Mouse (Mus musculus) hindbrain, embryonic 14.5 days (tissue): ENCODE results near the gene Grid1. TPM values are rescaled to one million over a fixed set of nuclear protein-coding genes. Genes with fewer than 3 reads are reported as not detected.

Experiments
- ATAC-seq: fragments of 200-750 bp; cut with Nextera tagmentation; 2 replicates; pipeline ENCODE4 v1.8.0; 2017; ENCODE audit warnings: moderate number of reproducible peaks, mild to moderate bottlenecking, moderate TSS enrichment, moderate library complexity; ENCODE audit not compliant: low FRiP score
- DNase-seq: peaks from one replicate; pipeline ENCODE4 v3.0.0-alpha.2; 2015; ENCODE audit warnings: low spot score
- H3K27ac ChIP-seq: fragments of 300-500 bp; sonication (generic); 2 replicates; pipeline ENCODE4 v1.5.1; 2014; ENCODE audit warnings: mild to moderate bottlenecking, moderate library complexity
- H3K27me3 ChIP-seq: fragments of 300-500 bp; sonication (generic); 2 replicates; pipeline ENCODE4 v1.6.1; 2014; ENCODE audit warnings: mild to moderate bottlenecking, low read length, mixed read lengths; ENCODE audit not compliant: control insufficient read depth, insufficient read depth
- H3K36me3 ChIP-seq: fragments of 300-500 bp; sonication (generic); replicated peaks from 2 replicates; pipeline ENCODE4 v1.6.1; 2014; ENCODE audit not compliant: control insufficient read depth, insufficient read depth
- H3K4me1 ChIP-seq: fragments of 300-500 bp; sonication (generic); replicated peaks from 2 replicates; pipeline ENCODE4 v1.6.1; 2014; ENCODE audit warnings: antibody characterized with exemption, low read length, mixed read lengths; ENCODE audit not compliant: control insufficient read depth, insufficient read depth
- H3K4me2 ChIP-seq: fragments of 300-500 bp; sonication (generic); replicated peaks from 2 replicates; pipeline ENCODE4 v1.6.1; 2014; ENCODE audit warnings: mild to moderate bottlenecking, moderate library complexity
- H3K4me3 ChIP-seq: fragments of 300-500 bp; sonication (generic); replicated peaks from 2 replicates; pipeline ENCODE4 v1.5.1; 2014; ENCODE audit warnings: mild to moderate bottlenecking, low read length
- H3K9ac ChIP-seq: fragments of 300-500 bp; sonication (generic); 2 replicates; pipeline ENCODE4 v1.6.1; 2014
- H3K9me3 ChIP-seq: fragments of 300-500 bp; sonication (generic); 2 replicates; pipeline ENCODE4 v1.6.1; 2016; ENCODE audit warnings: low read length; ENCODE audit not compliant: control insufficient read depth
- WGBS: fragments of 180-500 bp; shearing (Covaris S2); extraction: QIAGEN DNeasy Blood & Tissue Kit; methylation state at CpG from one replicate; pipeline ENCODE4 v1.1.7; 2014; 5-methylcytosine and 5-hydroxymethylcytosine counted together
- polyA plus RNA-seq: library from polyadenylated mRNA; unstranded; fragments of >200 nt; fragmentation: Nextera tagmentation; extraction: Ambion mirVana; gene quantifications from 2 replicates; pipeline ENCODE4 v1.2.1, GENCODE M21; 2014

Grid1 gene
- polyA plus RNA-seq, 1 experiment from 2014 or later: 7.7 TPM

DNA sequence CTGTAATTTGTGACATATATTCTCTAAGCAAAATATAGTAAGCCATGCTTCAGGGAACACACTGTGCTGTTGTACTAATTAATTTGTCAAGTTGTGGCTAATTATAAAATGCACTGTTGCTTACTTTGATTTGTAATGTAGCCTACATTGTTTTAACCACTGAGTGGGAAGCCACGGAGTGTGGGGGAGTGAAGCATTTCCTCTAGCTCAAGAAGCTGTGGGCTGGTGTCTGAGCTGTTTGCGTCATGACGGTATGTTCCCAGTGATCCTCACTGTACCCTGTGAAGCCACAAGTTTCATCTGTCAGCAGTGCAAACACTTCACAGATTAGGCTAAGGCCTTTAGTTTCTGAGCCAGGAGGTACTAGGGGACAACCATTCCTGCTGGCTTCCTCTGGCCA is 302.2 kb downstream of the Grid1 start:
- ATAC-seq: no peak
- no peak overlapping the region for H3K4me3 ChIP-seq
- no peak for DNase-seq
- H3K9ac ChIP-seq: no peak overlapping the region
- no peak overlapping the region for H3K4me2 ChIP-seq
- no peaks in the 10 kb centered on the region for H3K36me3 ChIP-seq
- no peak overlapping the region for H3K27ac ChIP-seq
- no peaks in the 10 kb centered on the region for H3K9me3 ChIP-seq
- no peaks in the 10 kb centered on the region for H3K4me1 ChIP-seq
- 81% methylated on average over 3 of the region's 3 CpGs for WGBS
- H3K27me3 ChIP-seq: no peaks in the 10 kb centered on the region

DNA sequence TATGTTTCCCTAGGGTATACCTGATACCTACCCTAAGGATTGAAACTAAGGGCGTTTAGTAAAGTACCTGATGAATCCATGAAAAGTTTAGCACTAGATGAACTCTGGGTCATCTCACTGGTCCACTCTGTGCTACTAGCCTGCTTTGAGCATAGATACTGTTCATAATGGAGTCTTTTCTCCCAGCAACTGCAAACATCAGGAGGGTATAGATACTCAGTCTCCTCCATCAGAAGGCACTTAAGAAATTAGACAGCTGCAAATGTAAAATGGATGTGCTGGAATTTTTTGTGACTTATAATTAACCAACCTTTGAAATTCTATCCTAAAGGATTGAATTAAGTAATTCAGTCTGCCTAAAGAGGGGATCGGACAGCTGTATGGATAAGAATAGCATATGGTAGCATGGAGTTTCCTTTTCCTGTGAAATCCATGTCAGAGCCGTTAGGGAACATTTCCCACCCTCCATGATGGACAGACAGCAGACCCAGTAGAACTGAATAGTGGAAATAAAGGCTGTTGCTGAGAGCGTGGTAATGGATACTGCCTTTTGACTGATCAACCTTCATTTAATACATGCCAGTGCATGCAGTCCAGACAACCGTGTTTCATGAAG is 303.5 kb downstream of the Grid1 start:
- DNase-seq (no peak), ATAC-seq (no peak)
- Histone ChIP-seq H3K9me3 (no peaks in the 10 kb centered on the region), H3K4me1 (no peaks in the 10 kb centered on the region), H3K4me2 (no peak overlapping the region), H3K36me3 (no peaks in the 10 kb centered on the region), H3K4me3 (no peak overlapping the region), H3K27me3 (no peaks in the 10 kb centered on the region), H3K27ac (no peak overlapping the region), H3K9ac (no peak overlapping the region)
- 88% methylated on average over 5 of the region's 5 CpGs for WGBS

DNA sequence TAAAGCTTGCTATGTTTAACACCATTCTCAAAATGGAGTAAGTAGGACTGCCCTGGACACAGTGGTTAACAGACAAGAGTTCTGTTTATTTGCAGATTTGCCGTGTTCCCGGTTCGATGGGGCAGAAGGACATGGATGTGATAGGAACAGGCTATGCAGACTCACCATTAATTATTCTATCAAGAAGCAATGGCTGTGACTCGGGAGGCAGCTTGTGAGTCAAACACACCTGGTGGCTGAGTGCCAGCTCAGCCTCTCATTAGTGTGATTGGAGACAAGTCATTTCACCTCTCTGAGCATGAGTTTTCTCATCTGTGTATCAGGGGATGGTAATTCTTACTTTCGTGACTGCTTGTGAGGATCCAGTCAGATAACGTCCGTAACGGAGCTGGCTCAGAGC is 307.7 kb downstream of the Grid1 start:
- Histone ChIP-seq H3K36me3 (no peaks in the 10 kb centered on the region), H3K4me2 (no peak overlapping the region), H3K4me1 (no peaks in the 10 kb centered on the region), H3K9me3 (no peaks in the 10 kb centered on the region), H3K27ac (no peak overlapping the region), H3K4me3 (no peak overlapping the region), H3K9ac (no peak overlapping the region), H3K27me3 (no peaks in the 10 kb centered on the region)
- DNase-seq: no peak
- WGBS: 80% methylated on average over 8 of the region's 8 CpGs
- ATAC-seq: no peak

DNA sequence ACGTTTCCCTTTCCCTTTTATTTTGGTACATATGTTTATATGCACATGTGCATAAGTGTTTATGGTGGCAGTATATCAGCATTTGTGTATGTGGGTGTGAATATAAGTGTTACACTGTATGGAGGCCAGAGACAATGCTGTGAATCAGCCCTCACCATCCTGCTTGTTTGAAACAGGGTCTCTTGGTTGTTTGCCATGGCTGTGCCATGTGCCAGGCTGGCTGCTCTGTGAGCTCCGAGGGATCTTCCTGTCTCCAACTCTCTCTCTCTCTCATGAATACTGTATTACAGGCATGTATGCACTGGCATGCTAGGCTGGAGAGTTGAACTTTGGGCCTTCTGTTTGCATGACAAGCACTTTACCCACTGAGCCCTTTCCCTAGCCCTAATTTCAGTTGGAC is 315.1 kb downstream of the Grid1 start:
- Histone ChIP-seq H3K4me2 (no peak overlapping the region), H3K4me3 (no peak overlapping the region), H3K36me3 (no peaks in the 10 kb centered on the region), H3K27ac (no peak overlapping the region), H3K9ac (no peak overlapping the region), H3K4me1 (no peaks in the 10 kb centered on the region), H3K9me3 (no peaks in the 10 kb centered on the region), H3K27me3 (no peaks in the 10 kb centered on the region)
- no peak for DNase-seq
- no peak for ATAC-seq
- 90% methylated on average over 2 of the region's 2 CpGs for WGBS

DNA sequence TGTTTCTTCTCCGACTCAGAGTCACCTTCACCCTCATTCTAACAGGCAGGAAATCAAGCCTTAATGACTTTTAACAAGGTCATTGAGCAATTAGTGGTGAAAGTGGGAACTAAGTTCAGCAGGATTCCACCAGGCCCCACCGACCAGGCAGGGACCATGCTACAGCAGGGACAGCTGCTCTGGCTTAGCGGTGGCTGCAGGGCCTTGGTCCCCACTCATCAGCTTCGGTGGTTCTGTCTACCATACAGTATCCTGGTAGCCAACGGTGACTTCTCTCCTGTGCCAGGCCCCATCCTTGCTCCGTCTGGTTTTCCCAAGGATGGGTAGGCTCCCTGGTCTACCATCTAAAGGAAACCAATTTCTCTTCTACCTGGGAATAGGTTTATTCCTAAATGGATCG is 318.2 kb downstream of the Grid1 start:
- H3K27ac ChIP-seq: no peak overlapping the region
- H3K4me2 ChIP-seq: no peak overlapping the region
- no peaks in the 10 kb centered on the region for H3K9me3 ChIP-seq
- no peak for DNase-seq
- ATAC-seq: peak; percentile 49; the same call in 1 of the 2 replicates
- H3K4me1 ChIP-seq: no peaks in the 10 kb centered on the region
- H3K9ac ChIP-seq: no peak overlapping the region
- H3K4me3 ChIP-seq: no peak overlapping the region
- H3K36me3 ChIP-seq: no peaks in the 10 kb centered on the region
- no peaks in the 10 kb centered on the region for H3K27me3 ChIP-seq
- 77% methylated on average over 7 of the region's 7 CpGs for WGBS

DNA sequence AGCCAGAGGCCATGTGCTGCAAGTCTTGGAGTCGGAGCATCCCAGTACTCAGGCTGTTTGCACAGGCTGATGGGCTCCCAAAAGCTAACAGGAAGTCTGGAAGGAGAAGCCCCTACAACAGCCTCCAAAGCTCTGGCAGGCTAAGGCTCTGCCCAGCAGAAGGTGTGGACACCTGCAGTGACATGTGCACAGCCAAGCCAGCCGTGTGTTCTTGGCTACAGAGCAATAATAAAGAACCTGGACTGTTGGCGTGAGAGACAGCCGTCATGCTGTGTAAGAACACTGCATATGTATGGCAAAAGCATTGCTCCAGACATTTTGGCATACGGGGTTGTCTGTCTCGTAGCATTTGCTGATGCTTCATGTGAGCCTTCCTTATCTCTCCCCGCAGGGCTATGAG is 319.9 kb downstream of the Grid1 start:
- ATAC-seq (peak; percentile 18; the same call in 1 of the 2 replicates), DNase-seq (no peak)
- Histone ChIP-seq H3K4me3 (no peak overlapping the region), H3K27ac (no peak overlapping the region), H3K9ac (no peak overlapping the region), H3K9me3 (no peaks in the 10 kb centered on the region), H3K36me3 (no peaks in the 10 kb centered on the region), H3K4me2 (no peak overlapping the region), H3K4me1 (no peaks in the 10 kb centered on the region), H3K27me3 (no peaks in the 10 kb centered on the region)
- WGBS: 76% methylated on average over 7 of the region's 7 CpGs

DNA sequence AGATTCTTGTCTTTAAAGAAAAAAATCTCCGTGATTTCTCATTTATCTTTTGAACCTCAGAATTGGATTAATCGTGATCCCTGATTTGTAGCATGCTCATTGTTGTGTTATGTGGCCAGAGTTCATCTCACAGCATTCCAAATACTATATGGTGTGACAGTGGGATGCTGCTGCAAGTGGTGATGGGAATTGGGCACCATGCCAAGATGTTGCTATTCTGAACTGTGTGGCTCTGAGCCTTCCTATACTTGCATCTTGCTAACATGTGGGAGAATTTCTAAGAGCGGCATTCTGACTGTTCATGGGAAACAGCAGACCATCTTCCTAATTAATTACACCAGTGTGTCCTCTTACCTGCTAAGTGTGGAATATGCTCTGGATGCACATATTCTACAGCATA is 332.5 kb downstream of the Grid1 start:
- Histone ChIP-seq H3K4me3 (no peak overlapping the region), H3K27ac (no peak overlapping the region), H3K27me3 (no peaks in the 10 kb centered on the region), H3K4me2 (no peak overlapping the region), H3K9ac (no peak overlapping the region), H3K9me3 (no peaks in the 10 kb centered on the region), H3K4me1 (no peaks in the 10 kb centered on the region), H3K36me3 (no peaks in the 10 kb centered on the region)
- 69% methylated on average over 3 of the region's 3 CpGs for WGBS
- ATAC-seq (no peak; the same call in 1 of the 2 replicates), DNase-seq (peak; percentile 43)

DNA sequence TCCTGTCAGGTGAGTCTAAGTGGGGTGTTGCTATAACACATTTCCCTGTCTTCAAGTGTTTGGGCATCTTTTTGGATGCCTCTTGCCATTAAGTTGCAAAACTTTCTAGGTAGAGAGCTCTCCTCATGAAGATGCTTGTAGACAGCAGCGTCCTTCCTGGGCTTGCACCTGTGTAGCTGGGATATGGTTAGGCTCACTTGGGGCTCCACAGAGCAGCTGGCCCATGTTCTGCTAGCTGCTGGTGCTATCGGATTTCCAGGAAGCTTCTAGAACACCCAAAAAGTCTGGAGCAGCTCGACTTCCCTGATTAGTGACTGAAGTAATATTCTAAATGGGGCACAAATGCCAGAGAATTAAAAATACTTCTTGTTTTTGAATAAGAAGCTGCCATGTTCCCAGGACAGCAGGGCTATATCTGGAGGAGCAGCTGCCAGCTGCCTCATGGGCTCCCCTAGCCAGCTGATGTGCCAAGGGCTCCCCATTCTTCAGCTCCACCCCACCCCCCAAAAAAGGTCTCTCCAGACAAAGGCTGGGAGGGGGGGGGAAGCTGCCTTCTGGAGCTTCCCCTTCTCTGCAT is 333.9 kb downstream of the Grid1 start:
- WGBS: 69% methylated on average over 3 of the region's 3 CpGs

DNA sequence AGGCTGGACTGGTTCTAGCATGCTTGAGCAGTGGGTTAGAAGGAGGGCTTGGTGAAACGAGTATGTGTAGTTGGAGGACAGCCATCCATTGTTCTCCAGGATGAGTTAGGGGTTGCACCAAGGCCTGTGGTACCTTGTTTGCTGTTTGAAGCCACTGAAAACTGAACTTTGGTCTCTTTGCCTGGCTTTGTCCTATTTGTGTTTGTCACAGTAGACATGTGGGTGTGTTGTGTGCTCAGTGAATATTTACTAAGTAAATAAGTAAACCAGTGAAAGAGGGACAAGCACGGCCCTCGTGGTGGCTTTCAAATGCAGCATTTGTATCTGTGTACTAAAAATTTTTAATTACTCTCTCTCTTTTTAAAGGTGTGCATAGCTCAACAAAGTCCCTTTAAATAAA is 334.5 kb downstream of the Grid1 start:
- Histone ChIP-seq H3K36me3 (no peaks in the 10 kb centered on the region), H3K9me3 (no peaks in the 10 kb centered on the region), H3K4me1 (no peaks in the 10 kb centered on the region), H3K4me2 (no peak overlapping the region), H3K27ac (no peak overlapping the region), H3K27me3 (no peaks in the 10 kb centered on the region), H3K9ac (no peak overlapping the region), H3K4me3 (no peak overlapping the region)
- ATAC-seq: no peak
- 69% methylated on average over 3 of the region's 3 CpGs for WGBS
- no peak for DNase-seq

More for the DNA sequence above, 333.9 kb downstream of the Grid1 start:
- H3K9ac ChIP-seq: no peak overlapping the region
- no peak overlapping the region for H3K4me3 ChIP-seq
- no peaks in the 10 kb centered on the region for H3K4me1 ChIP-seq
- no peaks in the 10 kb centered on the region for H3K36me3 ChIP-seq
- no peak overlapping the region for H3K4me2 ChIP-seq
- no peaks in the 10 kb centered on the region for H3K27me3 ChIP-seq
- no peak overlapping the region for H3K27ac ChIP-seq
- ATAC-seq (no peak), DNase-seq (no peak)
- H3K9me3 ChIP-seq: no peaks in the 10 kb centered on the region
